Mouse (Mus musculus) lung, embryonic 16.5 days (tissue): ENCODE measurements around the gene Slc34a2. TPM values are rescaled to one million over a fixed set of nuclear protein-coding genes. Genes with fewer than 3 reads are reported as not detected.

Experiments
- ATAC-seq: fragments of 200-750 bp; cut with Nextera tagmentation; 2 replicates; pipeline ENCODE4 v1.8.0; 2017; ENCODE audit warnings: low read depth, mild to moderate bottlenecking, moderate library complexity
- H3K27ac ChIP-seq: fragments of 300-500 bp; sonication (generic); 2 replicates; pipeline ENCODE4 v1.5.1; 2014; ENCODE audit warnings: mild to moderate bottlenecking, control low read depth, low read length
- H3K27me3 ChIP-seq: fragments of 300-500 bp; sonication (generic); 2 replicates; pipeline ENCODE4 v1.6.1; 2014; ENCODE audit warnings: low read depth, low read length, mixed read lengths; ENCODE audit not compliant: control insufficient read depth, insufficient read depth
- H3K36me3 ChIP-seq: fragments of 300-500 bp; sonication (generic); 2 replicates; pipeline ENCODE4 v1.6.1; 2014; ENCODE audit warnings: low read length; ENCODE audit not compliant: control insufficient read depth, insufficient read depth
- H3K4me1 ChIP-seq: fragments of 300-500 bp; sonication (generic); replicated peaks from 2 replicates; pipeline ENCODE4 v1.6.1; 2014; ENCODE audit warnings: low read length, mixed read lengths; ENCODE audit not compliant: control insufficient read depth, insufficient read depth
- H3K4me2 ChIP-seq: fragments of 300-500 bp; sonication (generic); 2 replicates; pipeline ENCODE4 v1.6.1; 2014; ENCODE audit warnings: low read depth, low read length, control low read depth
- H3K4me3 ChIP-seq: fragments of 300-500 bp; sonication (generic); 2 replicates; pipeline ENCODE4 v1.5.1; 2014; ENCODE audit warnings: mild to moderate bottlenecking, low read length, control low read depth
- H3K9ac ChIP-seq: fragments of 300-500 bp; sonication (generic); 2 replicates; pipeline ENCODE4 v1.6.1; 2014; ENCODE audit warnings: low read length, control low read depth
- H3K9me3 ChIP-seq: fragments of 300-500 bp; sonication (generic); 2 replicates; pipeline ENCODE4 v1.6.1; 2016; ENCODE audit warnings: low read length; ENCODE audit not compliant: control insufficient read depth
- WGBS: fragments of 180-500 bp; shearing (Covaris S2); extraction: QIAGEN DNeasy Blood & Tissue Kit; methylation state at CpG from one replicate; pipeline ENCODE4 v1.1.7; 2014; 5-methylcytosine and 5-hydroxymethylcytosine counted together
- polyA plus RNA-seq: library from polyadenylated mRNA; unstranded; fragments of >200 nt; fragmentation: Nextera tagmentation; extraction: Ambion mirVana; gene quantifications from 2 replicates; pipeline ENCODE4 v1.2.1, GENCODE M21; 2015

The Slc34a2 gene
- polyA plus RNA-seq, result 55.4 and 87.5 TPM in 2 replicates

DNA sequence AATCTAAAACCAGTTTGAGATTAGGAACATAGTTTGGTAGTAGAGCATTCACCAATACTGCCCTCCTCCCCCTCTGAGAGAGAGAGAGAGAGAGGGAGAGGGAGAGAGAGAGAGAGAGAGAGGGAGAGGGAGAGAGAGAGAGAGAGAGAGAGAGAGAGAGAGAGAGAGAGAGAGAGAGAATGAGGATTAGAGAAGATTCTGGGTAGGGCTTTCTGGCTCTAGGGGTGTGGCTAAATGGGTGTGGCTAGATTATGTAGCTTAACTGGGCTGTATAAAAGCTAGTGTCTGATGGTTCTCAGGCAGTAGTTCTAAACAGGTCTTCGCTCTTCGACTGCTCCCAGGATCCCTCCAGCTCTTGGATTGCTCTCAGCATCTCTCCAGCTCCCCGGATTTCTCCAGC lies at the start of gene Slc34a2:
Gene Slc34a2 (plus strand): TSS at position 301 of the 400 bp plus-strand sequence.
- H3K27me3 ChIP-seq, result no peaks in the 10 kb centered on the region
- no peak within 1 kb of the TSS for H3K27ac ChIP-seq
- ATAC-seq, result no peak
- no peak within 1 kb of the TSS for H3K4me3 ChIP-seq
- no peaks in the 10 kb centered on the region for H3K36me3 ChIP-seq
- H3K4me1 ChIP-seq, result peaks cover 7% of the 10 kb centered on the region; the same call in 1 of the 2 replicates
- WGBS, result 85% methylated on average over 3 of the region's 3 CpGs
- H3K9me3 ChIP-seq, result no peaks in the 10 kb centered on the region
- no peak within 1 kb of the TSS for H3K4me2 ChIP-seq
- no peak within 1 kb of the TSS for H3K9ac ChIP-seq

DNA sequence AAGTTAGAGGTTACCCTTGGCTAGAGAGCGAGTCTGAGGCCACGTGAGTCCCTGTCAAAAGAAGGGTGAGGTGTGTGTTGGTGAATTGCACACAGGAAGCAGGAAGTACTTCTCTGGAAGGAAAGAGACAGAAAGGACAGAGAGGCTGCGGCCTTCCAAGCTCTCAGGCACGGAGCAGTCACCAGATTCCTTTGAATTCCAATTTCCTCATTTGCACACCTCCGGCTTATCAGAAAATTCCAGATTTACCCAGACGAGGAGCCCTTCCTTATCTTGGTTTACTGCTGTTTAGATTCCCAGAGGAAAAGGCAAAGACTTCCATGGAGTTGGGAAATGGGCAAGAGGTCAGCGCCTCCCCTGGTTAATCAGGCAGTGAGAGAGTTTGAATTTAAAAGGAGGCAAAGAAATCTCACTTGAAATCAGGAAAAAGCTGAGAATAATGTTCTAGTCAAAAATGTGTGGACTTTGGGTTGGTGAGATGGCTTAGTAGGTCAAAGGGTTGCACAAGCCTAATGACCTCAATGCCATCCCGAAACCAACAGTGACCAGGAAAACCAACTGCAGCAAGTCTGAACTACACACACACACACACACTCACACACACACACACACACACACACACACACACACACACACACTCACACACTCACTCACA lies 47.1 kb upstream of the Slc34a2 start:
- Histone ChIP-seq H3K27me3 (no peaks in the 10 kb centered on the region), H3K9ac (no peak overlapping the region), H3K36me3 (no peaks in the 10 kb centered on the region), H3K4me3 (no peak overlapping the region), H3K4me1 (no peaks in the 10 kb centered on the region), H3K9me3 (no peaks in the 10 kb centered on the region), H3K4me2 (no peak overlapping the region), H3K27ac (peak overlapping the region; percentile 41)
- ATAC-seq, result no peak
- 39% methylated on average over 8 of the region's 8 CpGs for WGBS

DNA sequence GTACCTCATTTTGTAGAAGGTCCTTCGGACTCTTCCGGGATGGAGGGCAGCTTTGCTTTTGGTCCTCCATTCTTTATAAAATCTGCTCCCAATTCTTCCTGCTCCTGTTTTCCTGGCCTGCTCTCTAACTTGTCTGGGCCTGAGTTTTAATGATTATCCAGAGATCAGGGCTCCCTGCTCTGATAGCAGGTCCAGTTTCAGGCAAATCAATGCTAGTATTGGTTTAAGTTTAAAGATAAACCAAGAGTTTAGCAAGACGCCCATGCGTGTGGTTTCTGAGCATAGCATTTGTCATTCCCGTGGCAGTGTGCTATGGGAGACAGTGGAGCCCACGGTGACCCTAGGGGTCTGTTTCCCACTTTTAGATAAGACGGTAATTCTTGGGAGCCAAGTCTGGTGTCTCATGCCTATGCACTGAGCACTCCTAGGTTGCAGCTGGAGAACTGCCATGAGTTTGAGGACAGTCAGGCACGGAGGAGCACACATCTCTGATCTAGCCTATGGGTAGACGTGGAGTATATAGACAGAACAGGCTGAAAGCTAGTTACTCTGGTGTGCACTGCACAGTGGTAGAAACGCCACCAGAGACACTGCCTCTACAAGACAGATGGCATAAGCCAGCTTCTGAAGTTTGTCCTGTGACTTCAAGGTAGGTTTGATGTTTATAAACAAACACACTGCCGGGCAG lies 45.5 kb upstream of the Slc34a2 start:
- 78% methylated on average over 11 of the region's 11 CpGs for WGBS
- H3K9ac ChIP-seq, result no peak overlapping the region
- no peaks in the 10 kb centered on the region for H3K9me3 ChIP-seq
- H3K27me3 ChIP-seq, result no peaks in the 10 kb centered on the region
- no peak for ATAC-seq
- H3K4me1 ChIP-seq, result no peaks in the 10 kb centered on the region
- no peak overlapping the region for H3K4me2 ChIP-seq
- no peak overlapping the region for H3K27ac ChIP-seq
- H3K36me3 ChIP-seq, result no peaks in the 10 kb centered on the region
- H3K4me3 ChIP-seq, result no peak overlapping the region

DNA sequence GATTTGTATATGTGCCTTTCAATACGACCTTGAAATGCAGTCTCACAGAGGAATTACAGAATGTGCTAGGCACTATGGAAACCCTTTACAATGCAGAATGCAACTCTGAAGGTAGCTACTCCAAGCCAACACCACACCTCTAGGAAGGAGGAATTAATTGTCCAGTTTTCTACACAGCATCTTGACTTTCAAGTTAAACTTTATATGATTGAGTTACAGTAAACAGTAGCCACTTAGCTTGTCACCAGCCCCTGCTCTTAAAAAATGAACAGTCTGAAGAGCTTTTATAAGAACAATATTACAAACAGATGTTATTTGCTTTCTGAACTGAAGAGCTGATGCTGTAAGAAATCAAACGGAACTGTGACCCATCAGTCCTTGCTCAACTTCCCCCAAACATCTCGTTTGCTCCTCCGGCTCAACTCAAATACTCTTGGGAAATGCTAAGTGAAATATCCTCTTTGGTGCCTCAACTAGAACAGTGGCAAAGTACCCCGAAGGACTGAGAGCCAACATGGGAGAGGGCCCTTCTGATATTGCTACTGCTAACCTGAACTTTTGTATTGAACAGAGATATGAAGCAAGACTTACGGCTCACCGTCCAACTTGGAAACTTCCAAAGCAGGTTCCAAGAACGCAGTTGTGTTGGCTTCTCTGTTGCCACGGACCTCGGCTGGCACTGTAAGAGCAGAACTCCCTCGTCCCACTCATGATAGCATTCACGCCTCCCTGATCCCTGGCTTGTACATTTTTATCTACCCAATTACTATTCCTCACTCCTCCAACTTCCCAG lies 44.2 kb upstream of the Slc34a2 start:
- Histone ChIP-seq H3K4me3 (no peak overlapping the region), H3K4me2 (no peak overlapping the region), H3K36me3 (no peaks in the 10 kb centered on the region), H3K9ac (no peak overlapping the region), H3K27me3 (no peaks in the 10 kb centered on the region), H3K4me1 (no peaks in the 10 kb centered on the region), H3K27ac (peak overlapping the region; percentile 36), H3K9me3 (no peaks in the 10 kb centered on the region)
- ATAC-seq, result peak; percentile 56
- WGBS, result 51% methylated on average over 12 of the region's 12 CpGs

DNA sequence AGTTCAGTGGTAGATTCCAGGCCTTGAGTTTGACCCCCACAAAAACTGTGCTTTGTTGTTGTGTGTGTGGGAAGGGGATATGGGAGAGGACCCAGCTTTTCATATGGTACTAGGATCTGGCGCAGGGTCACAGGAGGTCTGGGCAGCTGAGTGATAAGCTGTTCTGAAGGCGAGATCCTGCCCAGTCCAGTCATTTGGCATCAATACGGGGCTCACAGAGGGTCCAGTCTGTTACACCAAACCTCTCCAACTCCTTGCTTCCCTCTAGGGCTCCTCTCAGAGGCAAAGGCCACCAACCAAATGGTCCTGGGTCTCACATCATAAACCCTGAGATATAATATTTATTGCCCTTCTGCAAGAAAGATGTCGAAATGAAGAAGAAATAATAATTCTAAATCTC lies 42.4 kb upstream of the Slc34a2 start:
- no peak overlapping the region for H3K9ac ChIP-seq
- 92% methylated on average over 4 of the region's 4 CpGs for WGBS
- no peaks in the 10 kb centered on the region for H3K27me3 ChIP-seq
- no peaks in the 10 kb centered on the region for H3K36me3 ChIP-seq
- H3K4me2 ChIP-seq, result no peak overlapping the region
- no peaks in the 10 kb centered on the region for H3K4me1 ChIP-seq
- no peaks in the 10 kb centered on the region for H3K9me3 ChIP-seq
- H3K4me3 ChIP-seq, result no peak overlapping the region
- no peak for ATAC-seq
- no peak overlapping the region for H3K27ac ChIP-seq

DNA sequence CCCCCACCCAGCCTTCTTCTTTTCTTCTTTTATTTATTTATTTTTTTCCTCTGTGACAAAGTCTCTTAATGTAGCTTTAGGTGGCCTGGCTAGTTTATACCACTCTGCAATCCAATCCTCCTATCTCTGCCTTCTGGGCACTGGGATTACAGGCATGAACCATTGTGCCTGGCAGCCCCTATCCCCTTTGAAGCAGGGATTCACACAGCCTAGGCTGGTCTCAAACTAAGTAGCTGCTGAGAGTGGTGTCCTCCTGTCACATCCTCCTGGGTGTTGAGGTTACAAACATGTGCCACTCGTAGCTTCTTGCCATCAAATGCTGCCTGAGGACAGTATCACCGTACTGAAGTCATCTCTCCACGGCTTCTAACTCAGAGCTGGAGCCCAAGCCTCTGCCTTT lies 41.7 kb upstream of the Slc34a2 start:
- Histone ChIP-seq H3K27ac (no peak overlapping the region), H3K4me2 (no peak overlapping the region), H3K27me3 (no peaks in the 10 kb centered on the region), H3K4me1 (no peaks in the 10 kb centered on the region), H3K4me3 (no peak overlapping the region), H3K9ac (no peak overlapping the region), H3K9me3 (no peaks in the 10 kb centered on the region), H3K36me3 (no peaks in the 10 kb centered on the region)
- 78% methylated on average over 3 of the region's 3 CpGs for WGBS
- ATAC-seq, result no peak

DNA sequence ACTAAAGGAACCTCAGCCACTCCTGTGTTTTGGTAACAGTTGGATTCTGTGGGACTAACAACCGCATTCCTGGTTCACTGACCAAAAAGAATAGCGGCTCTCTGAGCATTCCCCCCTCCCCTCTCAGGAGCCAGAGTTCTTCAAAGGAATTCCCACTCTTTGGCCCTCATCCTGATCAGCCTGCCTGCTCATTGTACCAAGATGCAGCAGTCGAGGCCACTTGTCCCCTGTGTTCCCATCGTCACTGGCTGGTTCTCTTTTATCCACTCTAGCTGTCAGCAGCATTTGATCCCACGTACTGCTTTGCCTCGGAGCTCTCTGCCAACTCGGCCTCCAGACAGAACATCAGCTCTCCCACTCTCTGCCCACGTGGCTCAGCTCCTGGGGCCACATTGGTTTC lies 41.3 kb upstream of the Slc34a2 start:
- Histone ChIP-seq H3K4me3 (no peak overlapping the region), H3K36me3 (no peaks in the 10 kb centered on the region), H3K9me3 (no peaks in the 10 kb centered on the region), H3K9ac (no peak overlapping the region), H3K4me2 (no peak overlapping the region), H3K27ac (no peak overlapping the region), H3K4me1 (no peaks in the 10 kb centered on the region), H3K27me3 (no peaks in the 10 kb centered on the region)
- WGBS, result 52% methylated on average over 8 of the region's 8 CpGs
- no peak for ATAC-seq

DNA sequence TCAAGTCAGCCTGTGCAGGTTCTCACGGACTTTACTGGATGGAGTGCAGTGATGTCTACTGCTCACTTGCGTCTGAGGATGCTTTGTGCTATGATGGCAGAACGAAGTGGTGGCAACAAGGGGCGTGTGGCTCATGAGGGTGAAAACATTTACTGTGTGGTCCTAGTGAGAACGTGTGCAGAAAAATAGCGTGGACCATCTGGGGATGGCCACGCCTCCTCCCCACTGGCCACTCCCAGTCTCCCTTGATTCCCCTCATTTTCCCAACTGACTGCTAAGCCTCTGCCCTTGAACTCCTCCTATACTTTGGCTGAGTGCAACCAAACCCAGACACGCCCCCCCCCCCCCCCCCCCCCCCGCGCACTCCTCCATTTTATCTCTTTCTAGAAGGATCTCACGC lies 40.8 kb upstream of the Slc34a2 start:
- H3K9ac ChIP-seq, result no peak overlapping the region
- H3K36me3 ChIP-seq, result no peaks in the 10 kb centered on the region
- no peak overlapping the region for H3K4me2 ChIP-seq
- ATAC-seq, result no peak
- no peak overlapping the region for H3K27ac ChIP-seq
- WGBS, result 78% methylated on average over 9 of the region's 11 CpGs
- H3K27me3 ChIP-seq, result no peaks in the 10 kb centered on the region
- no peak overlapping the region for H3K4me3 ChIP-seq
- no peaks in the 10 kb centered on the region for H3K4me1 ChIP-seq
- no peaks in the 10 kb centered on the region for H3K9me3 ChIP-seq

DNA sequence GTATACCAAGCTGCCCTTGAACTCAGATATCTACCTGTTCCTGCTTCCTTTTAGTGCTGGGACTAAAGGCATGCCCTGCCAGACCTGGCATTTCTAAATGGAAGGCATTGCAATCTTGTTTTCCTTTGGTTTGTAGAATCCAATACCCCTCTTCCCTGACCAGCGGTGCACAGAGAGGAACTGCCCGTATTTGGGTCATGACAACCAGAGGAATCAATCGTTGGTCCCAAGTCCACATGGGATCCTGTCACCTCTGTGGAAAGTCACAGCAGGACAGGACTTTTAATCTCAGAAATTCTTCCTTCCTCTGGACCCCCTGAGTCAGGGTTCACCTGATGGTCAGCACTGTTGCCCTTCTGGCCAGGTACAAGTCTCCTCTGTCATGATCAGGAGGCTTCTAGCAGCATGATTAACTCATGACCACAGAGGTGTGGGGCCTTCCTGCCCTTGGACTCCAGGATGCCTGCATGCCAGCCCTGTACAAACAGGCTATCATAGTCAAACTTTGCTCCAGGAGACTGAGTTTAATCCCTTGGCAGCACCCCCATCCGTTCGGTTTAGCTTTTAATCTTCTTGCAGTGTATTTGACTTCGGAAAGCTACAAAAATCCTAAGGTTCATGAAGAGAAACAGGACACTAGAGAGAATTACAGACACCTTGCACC lies 39.7 kb upstream of the Slc34a2 start:
- WGBS, result 81% methylated on average over 6 of the region's 6 CpGs
- ATAC-seq, result no peak
- no peaks in the 10 kb centered on the region for H3K9me3 ChIP-seq
- no peak overlapping the region for H3K4me3 ChIP-seq
- H3K9ac ChIP-seq, result no peak overlapping the region
- no peaks in the 10 kb centered on the region for H3K27me3 ChIP-seq
- no peak overlapping the region for H3K4me2 ChIP-seq
- H3K4me1 ChIP-seq, result no peaks in the 10 kb centered on the region
- H3K27ac ChIP-seq, result no peak overlapping the region
- H3K36me3 ChIP-seq, result no peaks in the 10 kb centered on the region
